Mouse (Mus musculus): ENCODE results near the gene Gm17949.

- TF ChIP-seq CTCF (IDR thresholded peaks at IDR 0.05; ENCODE audit: borderline replicate concordance, insufficient read depth, low read length) (no peak), POLR2A (IDR thresholded peaks at IDR 0.05; ENCODE audit: low read depth, low read length) (no peak)
Observed at GRCm38 (mm10) chr17:56970081-56970480, 41.2 kb upstream of the Gm17949 start.

Data from embryonic fibroblast, embryonic 13.5 days (primary cell).